Mouse (Mus musculus): Measurements from ENCODE around the gene Adam19.
A peak's percentile ranks its signal among the peaks of the same experiment; 100 is the strongest.

DNA sequence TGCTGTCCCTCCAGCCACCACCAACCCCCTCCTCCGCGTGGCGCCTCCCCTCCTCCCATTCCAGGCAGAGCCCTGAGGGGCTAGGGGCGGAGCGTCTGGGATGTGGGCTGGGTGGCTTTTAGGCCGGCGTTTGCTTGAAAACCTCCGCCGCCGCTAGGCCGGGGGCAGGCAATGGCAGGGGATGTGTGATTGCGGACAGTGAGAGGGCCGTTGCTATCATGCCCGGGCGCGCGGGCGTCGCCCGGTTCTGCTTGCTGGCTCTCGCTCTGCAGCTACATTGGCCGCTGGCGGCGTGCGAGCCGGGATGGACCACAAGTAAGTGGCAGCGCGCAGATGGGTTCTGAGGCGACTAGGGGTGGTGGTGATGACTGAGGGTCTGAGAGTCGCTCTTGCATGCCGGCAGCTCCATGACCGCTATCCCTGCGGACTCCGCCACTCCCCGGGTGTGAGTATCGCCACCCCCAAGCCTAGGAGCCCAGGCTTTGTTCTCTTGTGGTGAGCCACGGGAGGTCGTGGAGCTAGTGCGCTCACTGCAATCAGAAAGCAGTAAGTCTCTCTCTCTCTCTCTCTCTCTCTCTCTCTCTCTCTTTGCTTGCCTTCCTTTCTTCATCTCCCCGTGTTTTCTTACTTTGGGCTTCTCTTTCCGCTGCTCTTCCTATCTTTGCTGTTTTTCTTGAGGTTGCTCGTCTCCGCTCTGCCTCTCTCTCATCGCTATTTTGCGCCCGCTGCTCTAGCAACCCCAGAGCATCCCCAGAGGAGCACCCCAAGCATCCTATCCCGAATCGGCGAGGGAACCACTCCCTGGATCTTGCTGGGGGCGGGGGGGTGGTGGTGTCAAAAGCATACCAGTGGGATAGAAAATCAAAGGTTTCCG lies at the start of gene Adam19:
- no peak for TF ChIP-seq CTCF (IDR thresholded peaks at IDR 0.05; ENCODE audit: borderline replicate concordance, insufficient read depth, low read depth, low read length)
- 0 out of 2 replicates have a peak, but pooled peaks have one; percentile 11 for TF ChIP-seq POLR2A (IDR thresholded peaks at IDR 0.05; ENCODE audit: borderline replicate concordance, insufficient read depth, low read length)
